Mouse (Mus musculus): Measurements from ENCODE around the gene Coasy. TPM values are rescaled to one million over a fixed set of nuclear protein-coding genes. Genes with fewer than 3 reads are reported as not detected.

Gene Coasy
- total and polyA plus RNA-seq, 3 experiments, result 15.8 to 22.1 (median 17.5) TPM

DNA sequence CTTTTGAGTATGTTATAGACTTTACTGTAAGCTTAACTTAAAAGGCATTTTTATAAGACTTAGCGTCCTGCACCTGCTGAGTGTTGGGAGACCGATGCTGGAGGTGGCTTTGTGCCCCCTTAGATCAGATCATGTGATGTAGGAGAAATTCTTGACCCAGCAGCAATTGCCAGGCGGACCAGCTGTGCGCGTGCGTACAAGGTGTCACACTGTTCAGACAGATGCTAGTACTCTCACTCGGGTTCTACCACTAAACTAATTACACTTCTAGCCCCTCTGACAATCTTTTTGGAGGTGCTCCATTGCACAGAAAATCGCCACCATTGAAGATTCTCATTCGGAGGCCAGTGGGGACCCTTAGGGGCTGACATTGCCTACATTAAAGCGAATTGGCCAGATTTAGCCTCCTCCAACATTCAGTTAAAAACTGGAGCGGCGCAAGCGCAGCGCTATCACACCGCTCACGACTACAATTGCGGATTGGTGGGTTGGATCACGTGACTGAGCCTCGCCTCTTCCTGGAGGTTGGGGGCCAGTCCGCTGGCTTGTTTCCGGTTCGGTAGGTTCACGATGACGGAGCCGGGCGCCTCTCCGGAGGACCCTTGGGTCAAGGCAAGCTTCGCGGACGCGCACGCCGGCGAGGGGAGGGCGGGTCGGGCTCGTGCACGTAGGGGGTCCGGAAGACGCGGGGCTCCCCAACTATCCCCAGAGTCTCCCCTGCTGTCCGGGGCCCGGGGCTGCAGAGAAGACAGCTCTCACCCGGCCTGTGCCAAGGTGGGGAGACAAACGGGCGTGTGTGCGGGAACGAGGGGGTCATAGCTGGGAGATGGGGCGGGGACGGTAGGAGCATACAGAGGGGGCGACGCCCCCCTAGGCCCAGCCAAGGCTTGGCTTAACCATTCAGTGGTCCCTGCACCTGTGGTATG lies 4.7 kb downstream of the Coasy start, which contains the start of gene Mlx:
Gene Mlx (plus strand): TSS at position 522 of the 926 bp plus-strand sequence.
- Histone ChIP-seq H3K9ac (ENCODE audit: low read depth, low read length) (peak within 1 kb of the TSS; percentile 72), H3K4me3 (peak within 1 kb of the TSS; percentile 72), H3K27ac (peak within 1 kb of the TSS; percentile 91), H3K4me1 (ENCODE audit: control insufficient read depth, insufficient read depth, low read length) (peaks cover 13% of the 10 kb centered on the region), H3K79me2 (replicated peaks; ENCODE audit: control insufficient read depth, insufficient read depth, low read length) (no peaks in the 10 kb centered on the region), H3K36me3 (ENCODE audit: control insufficient read depth, insufficient read depth, low read length) (no peaks in the 10 kb centered on the region), H3K27me3 (ENCODE audit: control insufficient read depth, insufficient read depth, low read length) (no peaks in the 10 kb centered on the region)
- WGBS, result 2% methylated on average over 52 of the region's 52 CpGs
- DNase-seq, result peak; percentile 88 to 93
- intact Hi-C loops (cut with DNase I), result loop anchor here (2.0 to 5.0 kb wide), 2 partner anchors 32 to 355 kb away; partner anchors contain the start of genes Retreg3, Rpl27 and Tubg1
- peak; percentile 76 for TF ChIP-seq EP300 (IDR thresholded peaks at IDR 0.05; ENCODE audit: insufficient read depth, low read depth, low read length)
- TF ChIP-seq POLR2A (IDR thresholded peaks at IDR 0.05; ENCODE audit: insufficient read depth, low read depth, low read length), result peak; percentile 89
- TF ChIP-seq CTCF (IDR thresholded peaks at IDR 0.05), result no peak

DNA sequence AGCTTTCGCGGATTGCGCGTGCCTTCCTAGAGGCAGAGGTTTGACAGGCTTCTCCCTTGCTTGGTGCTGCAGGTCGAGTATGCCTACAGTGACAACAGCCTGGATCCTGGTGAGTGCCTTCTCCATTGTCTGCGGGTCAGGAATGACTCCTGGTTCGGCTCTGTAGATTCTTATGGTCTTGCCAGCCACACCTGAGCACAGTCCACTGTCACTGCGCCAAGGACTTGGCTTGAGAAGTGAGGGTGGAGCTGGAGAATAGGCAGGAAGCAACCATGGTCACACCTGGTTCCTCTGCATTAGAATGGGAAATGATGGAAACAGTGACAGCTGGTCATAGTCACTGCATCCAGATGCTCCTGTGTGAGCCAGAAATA lies 5.3 kb downstream of the Coasy start:
- Histone ChIP-seq H3K36me3 (ENCODE audit: control insufficient read depth, insufficient read depth, low read length) (no peaks in the 10 kb centered on the region), H3K27me3 (ENCODE audit: control insufficient read depth, insufficient read depth, low read length) (no peaks in the 10 kb centered on the region), H3K27ac (peak overlapping the region; percentile 91), H3K9ac (ENCODE audit: low read depth, low read length) (peak overlapping the region; percentile 72), H3K4me1 (ENCODE audit: control insufficient read depth, insufficient read depth, low read length) (peaks cover 13% of the 10 kb centered on the region), H3K79me2 (replicated peaks; ENCODE audit: control insufficient read depth, insufficient read depth, low read length) (no peaks in the 10 kb centered on the region), H3K4me3 (peak overlapping the region; percentile 72)
- no peak for TF ChIP-seq CTCF (IDR thresholded peaks at IDR 0.05)
- intact Hi-C loops (cut with DNase I), result loop anchor here (2.0 to 5.0 kb wide), 2 partner anchors 31 to 355 kb away; partner anchors contain the start of genes Retreg3, Rpl27 and Tubg1
- WGBS, result 6% methylated on average over 8 of the region's 8 CpGs
- no peak for DNase-seq

DNA sequence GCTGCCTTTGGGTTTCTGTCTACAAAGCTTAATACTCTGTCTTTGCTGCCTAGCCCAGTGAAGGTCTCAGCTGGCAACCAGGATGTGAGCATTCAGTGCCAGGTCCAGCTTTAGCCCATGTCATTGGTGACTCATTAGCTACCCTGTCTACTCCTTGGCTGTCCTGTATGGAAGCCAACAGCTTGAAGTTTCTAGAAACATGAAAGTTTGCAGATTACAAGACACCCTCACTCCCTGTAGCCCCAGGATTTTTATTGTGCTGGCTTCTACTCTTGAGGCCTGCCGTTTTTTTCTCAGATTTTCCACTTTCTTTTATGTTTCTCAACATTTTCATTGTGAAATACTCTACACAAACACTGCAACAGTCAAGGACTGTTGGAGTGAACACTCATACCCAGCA lies 7.6 kb downstream of the Coasy start:
- no peaks in the 10 kb centered on the region for H3K36me3 ChIP-seq (ENCODE audit: control insufficient read depth, insufficient read depth, low read length)
- no peak overlapping the region for H3K4me3 ChIP-seq
- no peak for DNase-seq
- H3K27ac ChIP-seq, result no peak overlapping the region
- no peak for TF ChIP-seq CTCF (IDR thresholded peaks at IDR 0.05)
- TF ChIP-seq POLR2A (IDR thresholded peaks at IDR 0.05; ENCODE audit: insufficient read depth, low read depth, low read length), result no peak
- no peak for TF ChIP-seq EP300 (IDR thresholded peaks at IDR 0.05; ENCODE audit: insufficient read depth, low read depth, low read length)
- H3K27me3 ChIP-seq (ENCODE audit: control insufficient read depth, insufficient read depth, low read length), result no peaks in the 10 kb centered on the region
- intact Hi-C loops (cut with DNase I), result loop anchor here (5.0 kb wide), 1 partner anchor 352 kb away; the partner anchor contains the start of gene Rpl27
- H3K4me1 ChIP-seq (ENCODE audit: control insufficient read depth, insufficient read depth, low read length), result peaks cover 7% of the 10 kb centered on the region
- no peaks in the 10 kb centered on the region for H3K79me2 ChIP-seq (replicated peaks; ENCODE audit: control insufficient read depth, insufficient read depth, low read length)
- 82% methylated on average over 1 of the region's 1 CpGs for WGBS
- no peak overlapping the region for H3K9ac ChIP-seq (ENCODE audit: low read depth, low read length)

DNA sequence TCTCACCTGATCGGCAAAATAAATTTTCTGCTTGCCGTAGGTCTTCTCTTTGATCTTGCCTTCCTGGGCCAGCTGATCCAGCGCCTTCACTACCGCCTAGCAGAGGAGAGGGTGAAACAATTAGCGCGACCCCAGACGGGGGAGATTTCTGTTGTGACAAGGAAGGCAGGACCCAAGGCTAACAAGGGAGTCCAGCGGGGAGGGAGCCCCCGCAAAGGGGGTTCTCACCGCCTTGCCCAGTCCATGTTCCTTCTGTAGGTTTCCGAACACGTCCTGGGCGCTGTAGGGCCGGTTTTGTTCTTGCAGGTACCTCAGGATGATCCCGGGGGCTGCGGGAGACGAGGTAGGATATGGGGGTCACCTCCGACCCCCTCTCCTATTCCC lies 12.6 kb downstream of the Coasy start:
- no peak for DNase-seq
- peak overlapping the region; percentile 53; the same call in 1 of the 2 replicates for H3K9ac ChIP-seq (ENCODE audit: low read depth, low read length)
- H3K36me3 ChIP-seq (ENCODE audit: control insufficient read depth, insufficient read depth, low read length), result no peaks in the 10 kb centered on the region
- H3K27me3 ChIP-seq (ENCODE audit: control insufficient read depth, insufficient read depth, low read length), result no peaks in the 10 kb centered on the region
- intact Hi-C loops (cut with DNase I), result no loop called here
- TF ChIP-seq POLR2A (IDR thresholded peaks at IDR 0.05; ENCODE audit: insufficient read depth, low read depth, low read length) (no peak), EP300 (IDR thresholded peaks at IDR 0.05; ENCODE audit: insufficient read depth, low read depth, low read length) (no peak), CTCF (IDR thresholded peaks at IDR 0.05) (no peak)
- H3K27ac ChIP-seq, result peak overlapping the region; percentile 93; the same call in 1 of the 2 replicates
- no peaks in the 10 kb centered on the region for H3K79me2 ChIP-seq (replicated peaks; ENCODE audit: control insufficient read depth, insufficient read depth, low read length)
- H3K4me1 ChIP-seq (ENCODE audit: control insufficient read depth, insufficient read depth, low read length), result no peaks in the 10 kb centered on the region; the same call in 1 of the 2 replicates
- H3K4me3 ChIP-seq, result peak overlapping the region; percentile 66
- WGBS, result 2% methylated on average over 18 of the region's 18 CpGs

DNA sequence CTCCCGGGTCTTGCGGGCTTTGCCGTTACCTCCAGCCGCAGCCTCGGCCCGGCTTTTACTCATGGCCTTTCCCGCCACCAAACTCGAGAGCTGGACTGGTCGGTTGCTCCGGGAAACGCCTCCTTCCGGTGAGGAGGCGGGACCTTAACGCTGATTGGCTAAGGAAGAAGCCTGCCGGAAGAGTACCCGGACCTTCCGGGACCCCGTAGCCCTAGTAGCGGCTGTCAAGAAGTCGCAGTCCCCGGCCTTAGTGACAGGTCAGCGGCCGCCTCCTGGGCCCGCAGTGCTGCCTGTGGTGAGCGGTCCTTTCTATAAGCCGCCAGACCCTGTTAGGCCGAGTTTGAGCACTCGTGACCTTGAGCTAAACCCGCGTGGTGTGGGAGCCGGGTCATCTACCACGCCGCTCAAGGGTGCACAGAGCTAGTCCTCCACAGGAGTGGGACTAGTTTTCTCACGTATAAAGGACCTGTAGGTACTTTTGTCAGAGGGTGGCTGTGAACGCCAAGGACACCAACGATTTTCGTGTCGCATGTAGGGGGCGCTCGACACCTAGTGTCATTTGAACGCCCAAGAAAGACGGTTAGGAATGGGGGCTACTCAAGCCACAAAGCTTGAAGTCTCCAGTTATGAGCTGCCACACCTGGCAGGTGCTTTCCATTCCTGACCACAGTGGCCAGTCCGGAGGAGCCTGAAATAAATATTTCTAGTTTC lies 13.1 kb downstream of the Coasy start, which contains the start of gene Psmc3ip:
Gene Psmc3ip (minus strand): TSS at position 123 of the 711 bp plus-strand sequence.
- Histone ChIP-seq H3K4me1 (ENCODE audit: control insufficient read depth, insufficient read depth, low read length) (no peaks in the 10 kb centered on the region; the same call in 1 of the 2 replicates), H3K79me2 (replicated peaks; ENCODE audit: control insufficient read depth, insufficient read depth, low read length) (no peaks in the 10 kb centered on the region), H3K27ac (peak within 1 kb of the TSS; percentile 93), H3K36me3 (ENCODE audit: control insufficient read depth, insufficient read depth, low read length) (peaks cover 2% of the 10 kb centered on the region; the same call in 1 of the 2 replicates), H3K4me3 (peak within 1 kb of the TSS; percentile 66), H3K27me3 (ENCODE audit: control insufficient read depth, insufficient read depth, low read length) (no peaks in the 10 kb centered on the region), H3K9ac (ENCODE audit: low read depth, low read length) (peak within 1 kb of the TSS; percentile 91)
- intact Hi-C loops (cut with DNase I), result loop anchor here (1.0 to 2.0 kb wide), 2 partner anchors 25 to 78 kb away; no protein-coding TSS in a partner anchor
- DNase-seq, result peak; percentile 96 to 97
- peak; percentile 94; the same call in 1 of the 2 replicates for TF ChIP-seq CTCF (IDR thresholded peaks at IDR 0.05)
- TF ChIP-seq EP300 (IDR thresholded peaks at IDR 0.05; ENCODE audit: insufficient read depth, low read depth, low read length), result 0 out of 2 replicates have a peak, but pooled peaks have one; percentile 54
- peak; percentile 83 for TF ChIP-seq POLR2A (IDR thresholded peaks at IDR 0.05; ENCODE audit: insufficient read depth, low read depth, low read length)
- WGBS, result under 1% methylated on average over 43 of the region's 43 CpGs

All from heart, adult 2 months (tissue).